Mouse (Mus musculus): ENCODE data around the gene Bri3. TPM values are rescaled to one million over a fixed set of nuclear protein-coding genes. Genes with fewer than 3 reads are reported as not detected.
"Not testable (repeated sequence)": the region's sequence is repeated elsewhere in the genome, so short reads cannot be mapped to it uniquely, and the experiment has no call there.

Bri3 gene
- polyA plus RNA-seq, 3 experiments from 2014 or later, result 2.0 to 5.2 (median 3.2) TPM

GRCm38 (mm10) chr5:144364680-144365357, 120.6 kb downstream of the Bri3 start:
- ATAC-seq, result no peak

GRCm38 (mm10) chr5:144366551-144366950, 122.3 kb downstream of the Bri3 start:
- ATAC-seq, result not testable (repeated sequence)

DNA sequence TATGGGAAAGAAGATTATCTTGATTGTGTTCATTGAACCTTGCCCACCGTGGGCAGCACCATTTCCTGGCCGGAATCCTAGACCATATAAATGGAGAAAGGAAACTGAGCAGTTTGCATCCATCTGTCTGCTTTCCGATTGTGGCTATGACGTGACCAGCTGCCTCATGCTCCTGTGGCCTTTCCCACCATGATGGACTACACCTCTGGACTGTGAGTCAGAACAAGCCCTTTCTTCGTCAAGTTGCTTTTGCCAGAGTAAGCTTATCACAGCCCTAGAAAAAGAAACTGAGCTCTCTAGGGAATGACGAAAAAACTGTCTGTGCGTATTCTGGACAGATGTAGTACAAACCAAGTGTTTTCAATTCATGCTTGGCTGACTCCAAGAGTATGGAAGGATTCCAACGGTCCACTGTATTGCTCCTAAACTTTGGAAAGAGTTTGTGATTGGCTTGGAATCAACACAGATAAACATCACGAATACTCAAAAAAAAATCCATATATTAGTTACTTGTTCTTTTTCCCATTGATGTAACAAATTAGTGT, 124.5 kb downstream of the Bri3 start:
- ATAC-seq, result no peak

GRCm38 (mm10) chr5:144370986-144371385, 126.7 kb downstream of the Bri3 start:
- ATAC-seq, result no peak

DNA sequence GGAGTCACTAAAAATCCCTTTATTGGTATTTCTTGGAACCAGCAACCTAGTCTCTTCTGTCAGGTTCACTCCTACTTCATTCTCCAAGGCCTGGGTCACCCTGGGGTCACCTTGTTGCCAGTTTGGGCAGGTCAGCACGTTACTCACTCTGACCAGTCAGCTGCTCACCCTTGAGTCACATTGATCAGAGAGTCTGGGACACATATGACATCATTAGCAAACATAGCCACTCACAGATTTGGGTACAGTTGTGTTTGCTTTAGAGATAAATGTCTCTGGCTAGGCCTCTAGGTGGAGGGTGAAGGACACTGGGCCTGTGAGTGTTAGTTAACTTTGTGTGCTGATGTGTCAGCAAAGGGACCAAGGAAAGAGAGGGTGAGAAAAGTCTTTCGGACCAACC, 127.9 kb downstream of the Bri3 start:
- no peak for ATAC-seq

DNA sequence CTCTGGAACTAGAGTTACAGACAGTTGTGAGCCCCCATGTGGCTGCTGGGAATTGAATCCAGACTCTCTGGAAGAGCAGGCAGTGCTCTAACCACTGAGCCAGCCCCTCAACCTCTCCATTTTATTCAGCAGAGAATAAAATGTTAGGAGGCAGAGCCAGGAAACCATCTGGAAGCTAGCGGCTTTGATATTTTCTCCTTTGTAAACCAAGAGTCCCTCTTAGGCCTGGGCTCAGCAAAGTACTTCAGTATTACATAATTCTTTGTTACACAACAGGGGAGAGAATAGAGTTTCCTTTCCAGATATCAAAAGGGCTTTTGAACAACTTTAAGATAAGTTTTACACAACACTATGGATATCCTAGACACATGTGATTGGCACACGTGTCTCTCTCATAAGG, 128.6 kb downstream of the Bri3 start:
- no peak for ATAC-seq

- ATAC-seq, result no peak
Measured at GRCm38 (mm10) chr5:144379431-144379830, 135.2 kb downstream of the Bri3 start.

- ATAC-seq, result no peak
Measured at GRCm38 (mm10) chr5:144380689-144381088, 136.5 kb downstream of the Bri3 start.

DNA sequence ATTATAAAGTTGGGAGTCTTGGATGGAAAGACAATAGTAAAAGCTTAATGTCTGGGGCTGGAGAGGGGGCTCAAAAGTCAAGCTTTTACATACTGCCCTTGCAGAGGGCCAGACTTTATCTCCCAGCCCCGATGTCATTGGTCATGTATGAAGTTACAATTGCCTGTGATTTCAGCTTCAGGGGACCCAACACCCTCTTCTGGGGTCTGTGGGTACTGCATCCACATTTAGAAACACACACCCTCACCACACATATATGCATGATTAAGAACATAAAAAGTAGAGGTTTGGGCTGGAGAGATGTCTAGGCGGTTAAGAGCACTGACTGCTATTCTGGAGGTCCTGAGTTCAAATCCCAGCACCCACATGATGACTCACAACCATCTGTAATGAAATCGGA, 137.5 kb downstream of the Bri3 start:
- ATAC-seq, result no peak

GRCm38 (mm10) chr5:144383936-144384335, 139.7 kb downstream of the Bri3 start:
- ATAC-seq, result no peak

DNA sequence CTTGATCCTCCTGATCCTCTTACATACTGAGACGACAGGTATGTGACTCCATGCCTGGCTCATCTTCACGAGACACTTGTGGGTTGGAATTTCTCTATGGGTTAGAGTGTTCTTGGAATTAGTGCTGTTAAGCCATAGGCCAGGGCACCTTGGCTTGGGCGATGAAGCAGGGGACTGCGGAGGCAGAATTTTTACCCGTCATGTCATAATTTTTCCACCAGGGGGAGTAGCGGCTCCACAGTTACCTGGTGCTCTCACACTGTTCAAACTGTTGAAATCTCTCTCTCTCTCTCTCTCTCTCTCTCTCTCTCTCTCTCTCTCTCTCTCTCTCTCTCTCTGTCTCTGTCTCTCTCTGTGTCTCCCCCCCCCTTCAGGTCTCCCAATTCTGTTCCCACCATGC, 143.6 kb downstream of the Bri3 start:
- no peak for ATAC-seq

DNA sequence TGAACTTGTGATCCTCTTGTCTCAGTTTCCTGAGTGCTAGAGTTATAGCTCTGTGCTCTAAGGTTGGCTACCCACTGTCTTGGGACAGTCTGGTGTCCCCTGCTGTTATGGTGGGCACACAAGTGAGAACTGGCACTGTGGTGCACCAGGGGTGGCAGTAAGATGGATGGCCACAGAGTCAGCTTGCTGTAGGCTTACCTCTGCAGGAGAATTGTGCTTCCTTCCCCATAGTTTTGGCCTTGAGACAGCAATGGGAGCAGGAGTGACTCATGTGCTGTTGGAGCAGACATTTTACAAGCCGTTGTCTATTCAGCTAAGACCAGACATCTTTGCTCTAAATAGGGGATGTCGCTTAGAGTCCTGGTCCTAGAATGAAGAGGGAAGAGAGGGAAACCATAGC, 149.9 kb downstream of the Bri3 start:
- no peak for ATAC-seq

DNA sequence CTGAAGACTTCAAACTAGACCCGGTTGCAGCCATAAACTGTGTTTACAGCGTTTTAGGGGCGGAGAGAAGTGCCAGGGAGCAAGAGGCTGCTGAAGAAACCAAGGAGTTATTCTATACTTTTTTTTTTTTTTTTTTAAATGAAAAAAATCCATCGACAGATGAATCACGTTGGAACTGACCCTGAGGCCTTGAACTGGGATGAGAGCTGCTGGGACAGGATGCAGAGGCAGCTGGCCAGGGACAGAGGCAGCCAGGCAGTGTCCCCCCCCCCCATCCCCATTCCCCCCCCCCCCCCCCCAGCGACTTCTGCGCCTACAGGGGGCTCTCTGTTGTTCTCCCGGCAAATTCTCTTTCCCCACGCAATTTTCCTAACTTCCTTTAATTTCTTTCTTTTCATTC, 153.3 kb downstream of the Bri3 start:
- no peak for ATAC-seq

- no peak for ATAC-seq
Measured at GRCm38 (mm10) chr5:144400821-144401220, 156.6 kb downstream of the Bri3 start.

- no peak for ATAC-seq
Measured at GRCm38 (mm10) chr5:144406256-144406655, 162.0 kb downstream of the Bri3 start.

- no peak for ATAC-seq
Measured at GRCm38 (mm10) chr5:144410666-144411065, 166.4 kb downstream of the Bri3 start.

GRCm38 (mm10) chr5:144411702-144412101, 167.5 kb downstream of the Bri3 start:
- ATAC-seq, result no peak

DNA sequence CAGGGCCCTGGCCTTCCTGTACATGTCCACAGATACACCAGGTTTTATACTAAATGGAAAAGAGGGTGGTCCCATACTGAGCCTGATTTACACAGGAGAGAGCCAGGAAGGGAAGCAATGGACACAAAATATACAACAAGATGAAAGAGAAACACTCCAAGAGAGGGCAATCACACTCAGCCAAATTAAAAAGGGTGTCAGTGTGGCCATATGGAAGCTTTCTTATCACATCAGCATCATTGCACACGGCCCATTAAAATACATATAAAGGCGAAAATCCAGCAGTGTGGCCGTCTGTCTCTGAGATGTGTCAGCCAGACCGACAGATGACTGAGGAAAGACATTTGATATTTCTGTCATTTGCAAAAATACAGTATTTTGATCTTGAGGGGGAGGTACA, 168.5 kb downstream of the Bri3 start:
- no peak for ATAC-seq

- ATAC-seq, result no peak
Measured at GRCm38 (mm10) chr5:144418456-144418855, 174.2 kb downstream of the Bri3 start.

GRCm38 (mm10) chr5:144420001-144420400, 175.8 kb downstream of the Bri3 start:
- ATAC-seq, result no peak

- ATAC-seq, result no peak
Measured at GRCm38 (mm10) chr5:144426697-144427096, 182.5 kb downstream of the Bri3 start.

DNA sequence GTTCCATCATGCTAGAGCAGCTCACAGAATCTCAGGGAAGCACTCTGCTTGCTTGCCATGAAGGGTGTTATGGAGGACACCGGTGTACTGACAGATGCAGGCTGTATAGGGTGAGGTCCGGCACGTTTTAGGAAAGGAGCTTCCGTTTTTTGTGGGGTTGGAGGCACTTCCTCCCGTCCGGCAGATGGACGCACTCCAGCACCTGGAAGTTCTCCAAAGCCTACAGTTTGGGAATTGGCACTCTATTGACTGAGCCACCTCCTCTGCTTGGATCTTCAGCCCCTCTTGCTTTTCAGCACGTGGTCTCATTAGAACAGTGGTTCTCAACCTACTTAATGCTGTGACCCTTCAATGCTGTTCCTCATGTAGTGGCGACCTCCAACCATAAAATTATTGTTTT, 183.6 kb downstream of the Bri3 start:
- ATAC-seq, result no peak

- no peak for ATAC-seq
Measured at GRCm38 (mm10) chr5:144431481-144431880, 187.2 kb downstream of the Bri3 start.

- ATAC-seq, result no peak
Measured at GRCm38 (mm10) chr5:144439286-144440040, 195.2 kb downstream of the Bri3 start.

Measured in inflammation-experienced regulatory T-cells, adult 6 months (primary cell).